Mouse (Mus musculus) frontal cortex, adult 2 months (tissue): ENCODE results near the gene Rpl27. TPM values are rescaled to one million over a fixed set of nuclear protein-coding genes. Genes with fewer than 3 reads are reported as not detected.
"Not testable (repeated sequence)": the region's sequence is repeated elsewhere in the genome, so short reads cannot be mapped to it uniquely, and the experiment has no call there.

ENCODE experiments used
- DNase-seq, 2 experiments: peaks; one replicate each; pipeline ENCODE4 v3.0.0; 2022; ENCODE audit warnings: low spot score in 1 of 2; ENCODE audit errors: extremely low spot score in 1 of 2
- polyA plus RNA-seq: library from polyadenylated mRNA; depleted of rRNA; stranded (reverse); fragments of >200 nt; gene quantifications from 2 replicates; pipeline ENCODE4 v1.2.3, GENCODE M21; 2012

Rpl27 gene
- polyA plus RNA-seq, 1 experiment, result 480 TPM

- DNase-seq, result not testable (repeated sequence)
Observed at GRCm38 (mm10) chr11:101446860-101447259, 4.8 kb downstream of the Rpl27 start.

- no peak for DNase-seq
Observed at GRCm38 (mm10) chr11:101447786-101448185, 5.7 kb downstream of the Rpl27 start.

- DNase-seq, result no peak
Observed at GRCm38 (mm10) chr11:101448274-101448746, 6.2 kb downstream of the Rpl27 start, which contains the start of gene Ifi35. Ifi35 (plus strand) TSS chr11:101448407.

- no peak for DNase-seq
Observed at GRCm38 (mm10) chr11:101448899-101449298, 6.8 kb downstream of the Rpl27 start.

GRCm38 (mm10) chr11:101449596-101449995 is 7.5 kb downstream of the Rpl27 start:
- DNase-seq, result not testable (repeated sequence)

GRCm38 (mm10) chr11:101450394-101450793 is 8.3 kb downstream of the Rpl27 start:
- DNase-seq, result no peak

GRCm38 (mm10) chr11:101451536-101451935 is 9.4 kb downstream of the Rpl27 start:
- DNase-seq, result no peak

- no peak for DNase-seq
Observed at GRCm38 (mm10) chr11:101452093-101452774, 10.1 kb downstream of the Rpl27 start.

- DNase-seq, result no peak
Observed at GRCm38 (mm10) chr11:101454702-101455101, 12.6 kb downstream of the Rpl27 start.

- DNase-seq, result no peak
Observed at GRCm38 (mm10) chr11:101455627-101456026, 13.5 kb downstream of the Rpl27 start.

GRCm38 (mm10) chr11:101457631-101458030 is 15.5 kb downstream of the Rpl27 start:
- DNase-seq, result no peak

- DNase-seq, result no peak
Observed at GRCm38 (mm10) chr11:101458217-101458616, 16.1 kb downstream of the Rpl27 start.

- no peak for DNase-seq
Observed at GRCm38 (mm10) chr11:101459716-101460115, 17.6 kb downstream of the Rpl27 start.

GRCm38 (mm10) chr11:101460321-101460720 is 18.2 kb downstream of the Rpl27 start:
- DNase-seq, result no peak

- DNase-seq, result no peak
Observed at GRCm38 (mm10) chr11:101462141-101462540, 20.0 kb downstream of the Rpl27 start.

GRCm38 (mm10) chr11:101462583-101463440 is 20.7 kb downstream of the Rpl27 start:
- DNase-seq, result no peak

- DNase-seq, result no peak
Observed at GRCm38 (mm10) chr11:101464211-101465100, 22.4 kb downstream of the Rpl27 start, which contains the start of gene Rnd2. Rnd2 (plus strand) TSS chr11:101464999.

GRCm38 (mm10) chr11:101465101-101465868 is 23.2 kb downstream of the Rpl27 start:
- DNase-seq, result no peak

- DNase-seq, result peak in 1 of 2 experiments; percentile 63
Observed at GRCm38 (mm10) chr11:101465869-101466551, 23.9 kb downstream of the Rpl27 start, which contains the start of gene Vat1. Vat1 (minus strand) TSS chr11:101466230.
